Mouse (Mus musculus) neural tube, embryonic 12.5 days (tissue): ENCODE results near the gene Olfr419. TPM values are rescaled to one million over a fixed set of nuclear protein-coding genes. Genes with fewer than 3 reads are reported as not detected.

Experiments
- polyA plus RNA-seq: library from polyadenylated mRNA; unstranded; fragments of >200 nt; fragmentation: Nextera tagmentation; extraction: Ambion mirVana; gene quantifications from 2 replicates; pipeline ENCODE4 v1.2.1, GENCODE M21; 2016

Olfr419 gene
- polyA plus RNA-seq, 1 experiment from 2014 or later, result not detected

Other genes with a start within 250 kb of the Olfr419 start
- not detected in 2 replicates for gene Ifi205, start 220.3 kb downstream of the Olfr419 start, polyA plus RNA-seq
- not detected in 2 replicates for gene Olfr433, start 211.4 kb downstream of the Olfr419 start, polyA plus RNA-seq
- not detected in 2 replicates for gene Olfr432, start 202.9 kb downstream of the Olfr419 start, polyA plus RNA-seq
- gene Olfr430, start 185.5 kb downstream of the Olfr419 start, polyA plus RNA-seq, result not detected in 2 replicates
- not detected in 2 replicates for gene Olfr429, start 167.7 kb downstream of the Olfr419 start, polyA plus RNA-seq
- gene Olfr427, start 155.2 kb downstream of the Olfr419 start, polyA plus RNA-seq, result not detected in 2 replicates
- not detected in 2 replicates for gene Olfr231, start 130.9 kb downstream of the Olfr419 start, polyA plus RNA-seq
- gene Olfr424, start 120.5 kb downstream of the Olfr419 start, polyA plus RNA-seq, result not detected in 2 replicates
- gene Olfr420, start 96.4 kb downstream of the Olfr419 start, polyA plus RNA-seq, result not detected in 2 replicates
- 0.89 and 1.1 TPM in 2 replicates for gene Spta1, start 79.3 kb downstream of the Olfr419 start, polyA plus RNA-seq
- gene Mptx1, start 78.5 kb upstream of the Olfr419 start, polyA plus RNA-seq, result not detected in 2 replicates
- gene Olfr417, start 113.1 kb upstream of the Olfr419 start, polyA plus RNA-seq, result not detected in 2 replicates
- not detected in 2 replicates for gene Olfr248, start 139.0 kb upstream of the Olfr419 start, polyA plus RNA-seq
- gene Olfr414, start 172.0 kb upstream of the Olfr419 start, polyA plus RNA-seq, result not detected in 2 replicates
- gene Olfr220, start 190.0 kb upstream of the Olfr419 start, polyA plus RNA-seq, result not detected in 2 replicates
- 7.5 and 9.8 TPM in 2 replicates for gene Fmn2, start 249.8 kb upstream of the Olfr419 start, polyA plus RNA-seq